Mouse (Mus musculus): ENCODE measurements at regions not wholly inside any gene's neighbourhood (a gene's known extent, or its start where the extent isn't known, plus 50 kb on each side); places are given as distances from the start of the nearest gene placed in this dataset.
A peak's percentile ranks its signal among the peaks of the same experiment; 100 is the strongest.

GRCm38 (mm10) chr10:14602681-14603080, 57.2 kb upstream of the Adgrg6 start:
- DNase-seq (ENCODE audit: low spot score in 2 of 2): no peak
- intact Hi-C loops (cut with DNase I): no loop called here

- intact Hi-C loops (cut with DNase I): no loop called here
- DNase-seq (ENCODE audit: low spot score in 2 of 2): no peak
Observed at GRCm38 (mm10) chr10:14601031-14601430, 55.6 kb upstream of the Adgrg6 start.

- intact Hi-C loops (cut with DNase I): no loop called here
- peak in 1 of 2 experiments; percentile 16 for DNase-seq (ENCODE audit: low spot score in 2 of 2)
Observed at GRCm38 (mm10) chr10:14600056-14600455, 54.6 kb upstream of the Adgrg6 start.
